Mouse (Mus musculus): Measurements from ENCODE around the gene Trpc5.

DNA sequence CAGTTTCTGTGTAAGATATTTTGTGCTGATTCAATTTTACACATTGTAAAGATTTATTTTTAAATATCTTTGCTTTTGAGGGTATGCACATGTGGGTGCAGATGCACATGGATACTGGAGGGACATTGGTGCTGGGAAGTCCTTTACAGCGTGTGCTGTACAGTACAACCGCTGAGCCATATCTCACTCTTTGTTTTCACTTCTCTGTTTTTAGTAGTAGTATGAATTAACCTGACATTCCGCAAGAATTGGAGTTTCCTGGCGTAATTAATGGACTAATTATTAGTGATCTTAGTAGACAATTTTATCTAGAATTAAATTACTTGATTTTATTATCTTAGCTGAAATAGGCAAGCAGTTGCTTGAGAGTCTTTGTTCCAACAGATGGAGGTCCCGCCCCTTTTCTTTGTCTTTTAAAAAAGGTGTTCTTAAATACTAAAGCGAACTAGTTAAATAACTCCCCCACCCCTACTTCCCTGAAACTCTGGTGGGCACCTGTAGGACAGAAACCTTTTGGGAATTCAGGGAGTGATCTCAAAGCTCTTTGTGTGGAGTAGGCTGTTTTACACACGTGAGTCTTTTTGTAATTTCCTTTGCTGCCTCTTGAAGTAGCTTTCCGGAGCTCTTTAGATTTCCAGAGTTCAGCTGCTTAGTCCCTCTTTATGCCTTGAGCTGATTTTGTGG lies 352.5 kb downstream of the Trpc5 start:
- TF ChIP-seq CTCF (IDR thresholded peaks at IDR 0.05; ENCODE audit: low read depth, low read length) (no peak), POLR2A (IDR thresholded peaks at IDR 0.05; ENCODE audit: extremely low read depth, insufficient read depth, low read length) (no peak)
